Mouse (Mus musculus) lung, postnatal 10 days (tissue): ENCODE data around the gene St6galnac3.
A peak's percentile ranks its signal among the peaks of the same experiment; 100 is the strongest.

ENCODE experiments used
- DNase-seq: peaks from one replicate; pipeline ENCODE4 v3.0.0; 2021

Gene St6galnac3

DNA sequence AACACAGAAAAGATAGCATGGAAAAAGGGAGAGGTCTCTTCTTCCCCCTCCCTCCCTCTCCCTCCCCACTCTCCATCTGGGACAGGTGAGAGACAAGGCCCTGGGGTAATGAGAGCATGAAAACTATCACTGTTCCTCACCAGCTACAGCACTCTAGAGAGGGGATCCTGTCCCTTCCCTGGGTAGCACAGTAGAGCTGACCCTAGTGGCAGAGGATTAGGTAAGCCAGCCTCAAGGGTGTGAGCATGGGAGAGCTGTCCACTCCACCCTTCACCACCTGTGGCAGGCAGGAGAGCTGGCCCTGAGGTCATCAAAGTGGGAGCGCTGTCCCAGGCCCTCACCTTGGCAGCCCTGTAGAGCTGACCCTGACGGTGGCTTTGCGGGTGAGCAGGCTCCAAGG is 387.2 kb downstream of the St6galnac3 start:
- no peak for DNase-seq

GRCm38 (mm10) chr3:153337221-153337620 is 387.8 kb downstream of the St6galnac3 start:
- no peak for DNase-seq

- DNase-seq: no peak
Observed at GRCm38 (mm10) chr3:153334152-153334825, 390.7 kb downstream of the St6galnac3 start.

- DNase-seq: no peak
Observed at GRCm38 (mm10) chr3:153324307-153324706, 400.7 kb downstream of the St6galnac3 start.

DNA sequence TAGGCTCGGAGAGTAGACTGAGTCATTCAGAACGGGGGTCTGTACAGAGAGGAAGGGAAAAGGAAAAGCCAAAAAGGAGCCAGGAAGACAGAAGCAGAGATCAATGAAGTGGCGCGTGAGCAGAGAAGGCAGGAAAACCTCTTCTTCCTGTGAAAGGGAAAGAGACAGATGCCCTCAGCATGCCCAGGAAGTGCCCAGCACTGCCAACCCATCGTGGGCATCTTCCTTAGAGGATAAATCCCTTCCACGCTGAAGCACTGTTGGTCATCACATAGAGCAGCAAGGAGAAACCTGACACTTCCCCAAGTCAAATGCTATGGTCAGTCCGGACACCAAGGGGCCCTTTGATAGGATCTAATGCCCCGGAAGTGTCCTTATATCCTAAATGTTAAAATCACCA is 401.5 kb downstream of the St6galnac3 start:
- DNase-seq: no peak

GRCm38 (mm10) chr3:153313583-153313982 is 411.4 kb downstream of the St6galnac3 start:
- DNase-seq: no peak

DNA sequence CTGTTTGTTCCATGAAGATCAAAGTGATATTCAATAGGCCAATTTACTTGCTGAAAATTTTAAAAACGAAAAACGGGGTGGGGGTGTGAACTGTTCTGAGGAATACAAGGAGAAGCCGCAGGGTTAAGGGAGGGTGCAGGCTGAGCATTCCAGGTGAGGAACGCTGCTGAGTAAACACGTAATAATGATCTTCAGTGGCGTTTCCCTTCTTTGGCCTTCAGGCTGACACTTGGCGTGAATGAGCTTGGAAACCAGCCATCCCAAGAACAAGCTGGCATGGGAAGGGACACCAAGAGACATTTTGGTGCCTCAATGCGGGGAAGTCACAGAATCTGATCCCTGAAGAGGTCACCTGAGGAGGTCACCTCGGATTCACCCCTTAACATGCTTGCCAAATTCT is 411.8 kb downstream of the St6galnac3 start:
- no peak for DNase-seq

GRCm38 (mm10) chr3:153312006-153312405 is 413.0 kb downstream of the St6galnac3 start:
- DNase-seq: no peak

GRCm38 (mm10) chr3:153308379-153308778 is 416.6 kb downstream of the St6galnac3 start:
- no peak for DNase-seq

GRCm38 (mm10) chr3:153305153-153305552 is 419.8 kb downstream of the St6galnac3 start:
- no peak for DNase-seq

DNA sequence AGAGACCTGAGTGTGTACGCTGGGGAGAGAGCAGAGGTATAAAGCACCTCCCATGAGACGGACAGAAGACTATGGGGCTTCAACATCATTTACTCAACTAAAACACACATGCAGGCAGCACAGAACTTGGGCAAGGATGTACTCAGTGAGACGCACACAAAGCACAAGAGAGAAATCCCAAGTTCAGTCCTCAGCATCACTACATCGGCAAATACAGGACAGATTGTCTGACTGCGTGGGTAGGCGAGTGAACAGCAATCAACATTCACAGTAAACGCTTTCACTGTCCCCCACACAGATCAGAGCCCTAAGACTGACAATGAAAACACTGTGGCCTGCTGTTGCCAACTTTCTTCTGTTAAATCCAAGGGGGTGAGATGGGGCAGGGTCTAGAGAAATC is 422.6 kb downstream of the St6galnac3 start:
- DNase-seq: no peak

DNA sequence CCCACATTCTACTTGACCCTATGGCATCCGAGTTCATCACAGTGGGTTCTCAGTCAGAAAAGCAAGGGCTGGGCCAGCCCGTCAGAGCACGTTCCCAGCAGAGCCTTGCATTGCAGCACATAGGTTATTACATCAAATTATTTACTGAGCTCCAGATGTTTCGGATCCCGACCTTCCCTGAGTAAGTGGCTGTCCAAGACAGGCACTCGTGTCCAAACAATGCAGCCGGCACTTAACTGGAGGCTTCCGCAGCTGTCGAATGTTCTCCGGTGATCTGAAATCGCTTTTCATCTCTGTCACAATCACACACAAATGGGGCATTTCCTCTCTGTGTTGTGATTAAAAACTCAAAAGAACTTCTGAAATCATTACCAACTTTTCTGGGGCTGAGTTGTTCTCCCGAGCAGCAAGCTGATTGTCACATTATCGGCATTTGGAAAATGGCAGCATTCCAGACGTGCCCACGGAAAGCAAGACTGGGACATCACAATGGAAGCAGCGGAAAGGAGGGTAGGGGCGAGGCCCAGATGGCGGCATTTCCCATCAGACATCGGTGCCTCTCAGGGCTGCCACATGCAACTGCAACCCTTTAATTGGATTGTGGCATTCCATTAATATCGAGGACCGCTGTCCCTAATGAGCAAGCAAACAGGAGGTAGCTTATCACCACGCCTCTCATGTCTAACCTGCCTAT is 428.5 kb downstream of the St6galnac3 start:
- DNase-seq: peak; percentile 64

GRCm38 (mm10) chr3:153292853-153293252 is 432.1 kb downstream of the St6galnac3 start:
- peak; percentile 54 for DNase-seq

DNA sequence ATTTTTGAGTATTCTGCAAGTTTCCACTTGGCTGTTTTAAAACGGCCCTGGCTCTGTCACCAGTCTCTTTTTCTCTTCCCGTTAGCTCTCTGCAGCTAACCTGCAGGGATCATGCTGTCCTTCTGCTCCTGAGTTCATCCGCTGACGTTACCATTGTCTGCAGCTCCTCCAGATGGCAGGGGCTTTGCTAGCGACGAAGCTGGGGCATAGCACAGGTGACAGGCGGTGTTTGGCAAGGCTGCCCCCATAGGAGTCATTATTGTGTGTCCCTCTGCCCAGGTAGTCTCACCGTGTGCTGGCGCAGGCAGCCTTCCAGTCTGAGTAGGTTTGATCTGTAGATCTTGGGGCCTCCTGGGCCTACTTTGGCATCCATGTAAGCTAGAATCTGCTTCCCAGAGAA is 432.6 kb downstream of the St6galnac3 start:
- no peak for DNase-seq

- no peak for DNase-seq
Observed at GRCm38 (mm10) chr3:153291406-153292045, 433.4 kb downstream of the St6galnac3 start.

DNA sequence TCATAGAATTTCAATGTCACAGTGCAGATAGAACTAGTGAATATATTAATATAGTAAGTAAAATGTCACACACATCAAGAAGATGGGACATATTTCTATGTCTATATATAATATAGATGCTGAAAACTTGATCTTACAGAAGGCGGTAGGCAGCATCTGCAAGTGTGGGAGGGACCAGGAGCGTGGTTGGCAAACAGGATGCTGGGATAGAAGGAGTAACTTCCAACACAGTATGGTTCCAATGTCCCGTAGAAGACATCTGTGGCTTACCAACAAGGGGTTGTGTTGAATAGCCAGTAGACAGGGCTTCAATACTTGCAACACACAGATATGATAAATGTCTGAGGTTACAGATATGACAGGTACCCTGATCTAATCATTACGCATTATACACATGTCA is 435.0 kb downstream of the St6galnac3 start:
- no peak for DNase-seq

GRCm38 (mm10) chr3:153287564-153287963 is 437.4 kb downstream of the St6galnac3 start:
- DNase-seq: no peak

GRCm38 (mm10) chr3:153287081-153287480 is 437.9 kb downstream of the St6galnac3 start:
- no peak for DNase-seq

DNA sequence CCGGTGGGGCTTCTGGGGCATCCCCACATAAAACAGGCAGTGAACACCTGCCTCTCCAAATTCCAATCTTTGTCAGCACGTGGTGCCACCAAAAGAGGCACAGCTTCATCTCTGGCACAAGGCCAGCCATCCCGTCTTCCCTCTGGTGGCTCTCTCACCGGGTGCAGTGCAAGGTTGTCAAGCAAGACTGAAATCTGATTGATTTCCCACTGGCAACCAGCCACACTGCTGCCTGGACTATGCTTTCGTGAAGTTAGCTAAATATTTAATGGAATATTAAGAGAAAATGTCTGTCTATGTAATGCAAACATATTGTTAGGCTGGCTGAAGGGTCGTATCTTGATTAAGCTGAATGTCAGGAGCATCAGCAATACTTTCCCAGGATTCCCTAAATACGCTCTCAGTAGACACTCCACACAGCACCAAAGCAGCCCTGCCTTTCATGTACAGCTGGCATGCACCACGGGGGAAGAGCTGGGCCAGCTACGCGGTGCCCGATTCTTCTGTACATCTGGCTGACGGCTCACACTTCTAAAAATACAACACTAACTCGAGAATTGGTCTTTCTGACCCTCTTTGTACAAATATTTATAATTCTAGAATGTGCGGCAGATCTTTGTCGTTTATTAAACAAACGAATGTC is 442.7 kb downstream of the St6galnac3 start:
- DNase-seq: peak; percentile 31

GRCm38 (mm10) chr3:153278249-153278648 is 446.7 kb downstream of the St6galnac3 start:
- no peak for DNase-seq

DNA sequence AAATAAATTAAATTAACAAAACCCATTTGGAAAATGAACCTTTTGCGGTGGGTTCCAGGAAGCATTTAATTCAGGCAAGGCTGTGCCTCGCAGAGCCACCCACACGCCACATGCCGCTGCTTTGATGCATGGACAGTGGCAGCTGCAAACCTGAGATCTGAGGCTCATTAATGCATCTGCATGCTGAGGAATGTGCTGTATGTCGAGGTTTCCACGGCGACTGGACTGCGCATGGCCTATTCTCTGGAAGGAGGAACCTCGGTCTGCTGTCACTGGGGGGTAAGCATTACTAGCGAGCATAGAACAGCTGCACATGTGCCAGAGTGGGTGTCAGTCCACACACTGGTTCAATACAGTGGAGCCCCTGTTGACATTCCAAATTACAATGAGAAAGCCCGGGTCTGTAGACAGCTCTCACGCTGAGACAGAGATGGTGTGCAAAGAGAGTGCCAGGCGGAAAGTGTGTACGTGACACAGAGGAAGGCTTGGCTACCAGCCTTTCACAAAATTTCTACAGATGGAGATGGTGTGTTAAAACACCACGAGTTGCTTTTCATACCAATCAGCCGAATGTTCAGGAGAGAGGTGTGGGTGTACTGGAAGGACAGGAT is 447.5 kb downstream of the St6galnac3 start:
- no peak for DNase-seq

- no peak for DNase-seq
Observed at GRCm38 (mm10) chr3:153276830-153277388, 448.1 kb downstream of the St6galnac3 start.
